Mouse (Mus musculus) CD8-positive naive resting alpha-beta T cell, adult 2 months (primary cell): Measurements from ENCODE around the gene Etfrf1.

Source experiments
- DNase-seq, 2 experiments: peaks; one replicate each; pipeline ENCODE4 v3.0.0; 2022; ENCODE audit warnings: low read depth in 2 of 2, low spot score in 2 of 2

Gene Etfrf1

GRCm38 (mm10) chr6:145210816-145211338, at the start of gene Etfrf1, which contains the start of gene Casc1:
Gene Etfrf1, plus strand, starts transcription at chr6:145211134.
Gene Casc1, minus strand, starts transcription at chr6:145211005.
- peak; percentile 97 to 98 for DNase-seq

GRCm38 (mm10) chr6:145171892-145172606, 38.9 kb upstream of the Etfrf1 start:
- DNase-seq: no peak

GRCm38 (mm10) chr6:145173781-145174191, 37.1 kb upstream of the Etfrf1 start:
- DNase-seq: no peak

- DNase-seq: no peak
Observed at GRCm38 (mm10) chr6:145175571-145175981, 35.4 kb upstream of the Etfrf1 start.

- DNase-seq: no peak
Observed at GRCm38 (mm10) chr6:145176474-145176873, 34.5 kb upstream of the Etfrf1 start.

GRCm38 (mm10) chr6:145179665-145180064, 31.3 kb upstream of the Etfrf1 start:
- peak; percentile 58 to 78 for DNase-seq

- no peak for DNase-seq
Observed at GRCm38 (mm10) chr6:145182044-145182443, 28.9 kb upstream of the Etfrf1 start.

- no peak for DNase-seq
Observed at GRCm38 (mm10) chr6:145186096-145186495, 24.8 kb upstream of the Etfrf1 start.

- peak; percentile 55 to 71 for DNase-seq
Observed at GRCm38 (mm10) chr6:145187093-145188088, 23.5 kb upstream of the Etfrf1 start.

GRCm38 (mm10) chr6:145193038-145193437, 17.9 kb upstream of the Etfrf1 start:
- no peak for DNase-seq

GRCm38 (mm10) chr6:145193446-145193845, 17.5 kb upstream of the Etfrf1 start:
- peak; percentile 14 to 42 for DNase-seq

- no peak for DNase-seq
Observed at GRCm38 (mm10) chr6:145197949-145198686, 12.8 kb upstream of the Etfrf1 start.

- no peak for DNase-seq
Observed at GRCm38 (mm10) chr6:145202432-145203125, 8.4 kb upstream of the Etfrf1 start.

GRCm38 (mm10) chr6:145204440-145204839, 6.5 kb upstream of the Etfrf1 start:
- DNase-seq: no peak

- no peak for DNase-seq
Observed at GRCm38 (mm10) chr6:145205142-145205541, 5.8 kb upstream of the Etfrf1 start.

- DNase-seq: no peak
Observed at GRCm38 (mm10) chr6:145210056-145210680, 766 bp upstream of the Etfrf1 start.

- peak in 1 of 2 experiments; percentile 17 for DNase-seq
Observed at GRCm38 (mm10) chr6:145211376-145212305, 707 bp downstream of the Etfrf1 start.

GRCm38 (mm10) chr6:145213916-145214315, 3.0 kb downstream of the Etfrf1 start:
- no peak for DNase-seq

GRCm38 (mm10) chr6:145215826-145216225, 4.9 kb downstream of the Etfrf1 start:
- DNase-seq: no peak
